Mouse (Mus musculus): Measurements from ENCODE around the gene Maco1.

DNA sequence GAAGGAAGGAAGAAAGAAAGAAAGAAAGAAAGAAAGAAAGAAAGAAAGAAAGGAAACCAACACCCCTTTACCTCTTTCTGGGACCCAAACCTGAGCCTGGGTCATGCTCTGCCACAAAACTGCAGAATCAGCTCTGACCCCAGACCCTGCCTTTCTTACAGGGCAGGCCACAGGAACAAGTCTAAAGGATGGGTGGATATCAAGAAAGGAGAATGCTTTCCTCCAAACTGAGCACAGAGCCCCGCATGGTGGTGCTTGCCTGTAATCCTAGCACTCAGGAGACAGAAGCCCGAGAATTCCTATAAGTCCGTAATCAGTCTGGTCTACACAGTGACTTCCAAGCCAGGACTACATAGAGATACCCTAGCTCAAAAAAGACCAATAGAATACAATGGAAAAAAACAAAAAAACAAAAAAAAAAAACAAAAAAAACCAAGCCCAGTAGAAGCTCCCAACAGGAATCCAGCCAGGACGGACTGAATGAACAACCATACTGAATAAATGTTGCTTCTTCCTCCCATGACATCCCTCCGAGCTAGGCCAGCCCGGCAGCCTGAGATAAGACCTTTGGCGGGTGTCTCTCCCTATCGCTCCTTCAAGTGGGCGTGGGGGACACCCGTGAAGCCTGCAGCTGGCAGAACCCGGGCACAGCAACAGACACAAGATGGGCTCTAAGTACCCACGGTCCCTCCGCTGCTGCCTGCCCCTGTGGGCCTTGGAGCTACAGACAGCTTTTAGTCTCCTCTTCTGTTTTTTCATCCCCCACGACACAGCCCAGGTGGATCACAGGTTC is 11.0 kb upstream of the Maco1 start, which contains the start of gene Rhd:
- TF ChIP-seq TAL1 (IDR thresholded peaks at IDR 0.05; ENCODE audit: low read length) (peak; percentile 42; the same call in 2 of the 3 replicates), GATA1 (IDR thresholded peaks at IDR 0.05; ENCODE audit: low read length) (peak; percentile 90)

All from erythroblast, embryonic 14.5 days (primary cell).